Mouse (Mus musculus): Measurements from ENCODE around the gene Pigk. TPM values are rescaled to one million over a fixed set of nuclear protein-coding genes. Genes with fewer than 3 reads are reported as not detected.
A peak's percentile ranks its signal among the peaks of the same experiment; 100 is the strongest.

The Pigk gene
- polyA plus RNA-seq, 1 experiment from 2014 or later = 55.8 TPM

DNA sequence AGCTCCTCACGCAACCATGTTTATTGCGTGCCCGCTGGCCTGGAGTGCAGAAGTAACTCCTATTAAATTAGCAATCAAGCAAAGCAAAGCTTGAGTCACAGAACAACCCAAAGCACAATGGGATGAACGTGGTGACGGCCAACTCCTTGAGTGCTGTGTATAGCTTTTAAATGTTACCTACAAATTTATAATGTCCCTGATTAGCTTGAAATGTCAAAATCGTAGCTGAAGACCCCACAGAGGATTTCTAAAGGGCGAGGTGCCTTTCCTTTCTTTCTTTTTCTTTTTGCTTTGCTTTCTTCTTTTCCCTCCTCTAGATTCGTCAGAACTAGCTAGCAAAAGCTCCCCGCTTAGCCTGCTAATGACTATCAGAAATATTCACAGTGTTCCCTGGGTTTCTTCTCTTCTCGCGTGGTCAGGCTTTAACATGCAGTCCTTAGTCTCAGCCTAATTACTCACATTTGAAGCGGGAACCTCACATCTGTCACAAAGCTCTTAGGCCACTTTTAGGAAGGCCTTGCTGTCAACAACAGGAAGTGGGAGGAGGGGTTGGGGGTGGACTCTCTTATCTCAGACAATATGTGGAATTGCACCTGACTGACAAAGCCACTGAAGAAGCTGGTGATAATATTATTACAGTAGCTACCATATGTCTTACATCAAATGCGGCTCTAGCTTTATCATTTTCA, 214.5 kb downstream of the Pigk start:
- no peak overlapping the region for H3K4me2 ChIP-seq (ENCODE audit: low read depth, low read length)
- no peaks in the 10 kb centered on the region for H3K27me3 ChIP-seq (replicated peaks; ENCODE audit: control insufficient read depth, insufficient read depth, low read length)
- H3K9ac ChIP-seq (ENCODE audit: low read depth, low read length) = no peak overlapping the region
- DNase-seq (ENCODE audit: low spot score) (peak; percentile 41), ATAC-seq (ENCODE audit: low read depth) (no peak)
- no peaks in the 10 kb centered on the region for H3K4me1 ChIP-seq (ENCODE audit: control insufficient read depth, insufficient read depth, low read length)
- H3K4me3 ChIP-seq (ENCODE audit: low read depth, low read length) = no peak overlapping the region
- no peaks in the 10 kb centered on the region for H3K9me3 ChIP-seq (ENCODE audit: control insufficient read depth, low read length)
- 60% methylated on average over 13 of the region's 13 CpGs for WGBS
- no peaks in the 10 kb centered on the region for H3K36me3 ChIP-seq (ENCODE audit: control insufficient read depth, insufficient read depth, low read length)
- no peak overlapping the region for H3K27ac ChIP-seq (replicated peaks; ENCODE audit: low read depth, low read length)

GRCm38 (mm10) chr3:152929256-152929787, 215.4 kb downstream of the Pigk start:
- Histone ChIP-seq H3K4me3 (ENCODE audit: low read depth, low read length) (no peak overlapping the region), H3K36me3 (ENCODE audit: control insufficient read depth, insufficient read depth, low read length) (no peaks in the 10 kb centered on the region), H3K9ac (ENCODE audit: low read depth, low read length) (no peak overlapping the region), H3K4me2 (ENCODE audit: low read depth, low read length) (peak overlapping the region; percentile 20; the same call in 1 of the 2 replicates), H3K9me3 (ENCODE audit: control insufficient read depth, low read length) (no peaks in the 10 kb centered on the region), H3K27ac (replicated peaks; ENCODE audit: low read depth, low read length) (no peak overlapping the region), H3K27me3 (replicated peaks; ENCODE audit: control insufficient read depth, insufficient read depth, low read length) (no peaks in the 10 kb centered on the region), H3K4me1 (ENCODE audit: control insufficient read depth, insufficient read depth, low read length) (no peaks in the 10 kb centered on the region)
- 55% methylated on average over 10 of the region's 10 CpGs for WGBS
- no peak for DNase-seq (ENCODE audit: low spot score)
- ATAC-seq (ENCODE audit: low read depth) = peak; percentile 60; the same call in 1 of the 2 replicates

- Histone ChIP-seq H3K9me3 (ENCODE audit: control insufficient read depth, low read length) (no peaks in the 10 kb centered on the region), H3K27ac (replicated peaks; ENCODE audit: low read depth, low read length) (no peak overlapping the region), H3K9ac (ENCODE audit: low read depth, low read length) (no peak overlapping the region), H3K4me3 (ENCODE audit: low read depth, low read length) (no peak overlapping the region), H3K36me3 (ENCODE audit: control insufficient read depth, insufficient read depth, low read length) (no peaks in the 10 kb centered on the region), H3K4me2 (ENCODE audit: low read depth, low read length) (0 out of 2 replicates have a peak overlapping the region, but pooled peaks have one; percentile 20), H3K4me1 (ENCODE audit: control insufficient read depth, insufficient read depth, low read length) (no peaks in the 10 kb centered on the region), H3K27me3 (replicated peaks; ENCODE audit: control insufficient read depth, insufficient read depth, low read length) (no peaks in the 10 kb centered on the region)
- 77% methylated on average over 7 of the region's 7 CpGs for WGBS
- DNase-seq (ENCODE audit: low spot score) (no peak), ATAC-seq (ENCODE audit: low read depth) (peak; percentile 84)
These were observed 215.9 kb downstream of the Pigk start for GRCm38 (mm10) chr3:152929788-152930281.

- H3K36me3 ChIP-seq (ENCODE audit: control insufficient read depth, insufficient read depth, low read length) = no peaks in the 10 kb centered on the region
- DNase-seq (ENCODE audit: low spot score) (no peak), ATAC-seq (ENCODE audit: low read depth) (no peak)
- 88% methylated on average over 3 of the region's 3 CpGs for WGBS
- H3K4me1 ChIP-seq (ENCODE audit: control insufficient read depth, insufficient read depth, low read length) = no peaks in the 10 kb centered on the region
- H3K27ac ChIP-seq (replicated peaks; ENCODE audit: low read depth, low read length) = no peak overlapping the region
- no peak overlapping the region for H3K9ac ChIP-seq (ENCODE audit: low read depth, low read length)
- no peak overlapping the region for H3K4me3 ChIP-seq (ENCODE audit: low read depth, low read length)
- H3K4me2 ChIP-seq (ENCODE audit: low read depth, low read length) = no peak overlapping the region
- no peaks in the 10 kb centered on the region for H3K27me3 ChIP-seq (replicated peaks; ENCODE audit: control insufficient read depth, insufficient read depth, low read length)
- no peaks in the 10 kb centered on the region for H3K9me3 ChIP-seq (ENCODE audit: control insufficient read depth, low read length)
These were observed 217.5 kb downstream of the Pigk start for GRCm38 (mm10) chr3:152931354-152931753.

GRCm38 (mm10) chr3:152932096-152932495, 218.2 kb downstream of the Pigk start:
- H3K9me3 ChIP-seq (ENCODE audit: control insufficient read depth, low read length) = no peaks in the 10 kb centered on the region
- H3K4me3 ChIP-seq (ENCODE audit: low read depth, low read length) = no peak overlapping the region
- no peak overlapping the region for H3K4me2 ChIP-seq (ENCODE audit: low read depth, low read length)
- H3K27me3 ChIP-seq (replicated peaks; ENCODE audit: control insufficient read depth, insufficient read depth, low read length) = no peaks in the 10 kb centered on the region
- H3K27ac ChIP-seq (replicated peaks; ENCODE audit: low read depth, low read length) = no peak overlapping the region
- no peaks in the 10 kb centered on the region for H3K36me3 ChIP-seq (ENCODE audit: control insufficient read depth, insufficient read depth, low read length)
- 69% methylated on average over 4 of the region's 4 CpGs for WGBS
- no peak overlapping the region for H3K9ac ChIP-seq (ENCODE audit: low read depth, low read length)
- no peaks in the 10 kb centered on the region for H3K4me1 ChIP-seq (ENCODE audit: control insufficient read depth, insufficient read depth, low read length)
- DNase-seq (ENCODE audit: low spot score) (no peak), ATAC-seq (ENCODE audit: low read depth) (no peak)

GRCm38 (mm10) chr3:152932544-152932943, 218.6 kb downstream of the Pigk start:
- no peaks in the 10 kb centered on the region for H3K9me3 ChIP-seq (ENCODE audit: control insufficient read depth, low read length)
- H3K4me1 ChIP-seq (ENCODE audit: control insufficient read depth, insufficient read depth, low read length) = no peaks in the 10 kb centered on the region
- no peaks in the 10 kb centered on the region for H3K27me3 ChIP-seq (replicated peaks; ENCODE audit: control insufficient read depth, insufficient read depth, low read length)
- H3K27ac ChIP-seq (replicated peaks; ENCODE audit: low read depth, low read length) = no peak overlapping the region
- H3K9ac ChIP-seq (ENCODE audit: low read depth, low read length) = no peak overlapping the region
- no peak overlapping the region for H3K4me2 ChIP-seq (ENCODE audit: low read depth, low read length)
- no peak overlapping the region for H3K4me3 ChIP-seq (ENCODE audit: low read depth, low read length)
- DNase-seq (ENCODE audit: low spot score) = no peak
- no peak for ATAC-seq (ENCODE audit: low read depth)
- 86% methylated on average over 2 of the region's 2 CpGs for WGBS
- H3K36me3 ChIP-seq (ENCODE audit: control insufficient read depth, insufficient read depth, low read length) = no peaks in the 10 kb centered on the region

DNA sequence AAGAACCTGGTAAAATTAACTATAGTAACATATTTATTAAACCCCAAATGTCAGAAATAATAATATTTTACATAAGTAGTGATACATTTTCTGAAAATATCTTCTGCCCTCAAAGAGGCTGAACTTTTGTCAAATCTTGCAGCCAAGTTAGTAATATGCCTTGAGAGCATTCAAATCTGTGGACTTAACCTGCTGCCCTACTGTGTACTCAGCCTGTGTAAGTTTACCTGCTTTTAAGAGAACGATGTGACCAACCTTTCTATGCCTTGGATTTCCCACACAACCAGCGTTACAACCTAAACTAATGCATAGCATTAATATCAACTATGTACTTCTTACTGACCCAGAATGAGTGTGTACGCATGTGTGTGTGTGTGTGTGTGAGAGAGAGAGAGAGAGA, 219.8 kb downstream of the Pigk start:
- Histone ChIP-seq H3K36me3 (ENCODE audit: control insufficient read depth, insufficient read depth, low read length) (no peaks in the 10 kb centered on the region), H3K27me3 (replicated peaks; ENCODE audit: control insufficient read depth, insufficient read depth, low read length) (no peaks in the 10 kb centered on the region), H3K4me3 (ENCODE audit: low read depth, low read length) (no peak overlapping the region), H3K9me3 (ENCODE audit: control insufficient read depth, low read length) (no peaks in the 10 kb centered on the region), H3K9ac (ENCODE audit: low read depth, low read length) (no peak overlapping the region), H3K4me2 (ENCODE audit: low read depth, low read length) (no peak overlapping the region), H3K27ac (replicated peaks; ENCODE audit: low read depth, low read length) (no peak overlapping the region), H3K4me1 (ENCODE audit: control insufficient read depth, insufficient read depth, low read length) (no peaks in the 10 kb centered on the region)
- 95% methylated on average over 3 of the region's 3 CpGs for WGBS
- ATAC-seq (ENCODE audit: low read depth) (no peak), DNase-seq (ENCODE audit: low spot score) (no peak)

DNA sequence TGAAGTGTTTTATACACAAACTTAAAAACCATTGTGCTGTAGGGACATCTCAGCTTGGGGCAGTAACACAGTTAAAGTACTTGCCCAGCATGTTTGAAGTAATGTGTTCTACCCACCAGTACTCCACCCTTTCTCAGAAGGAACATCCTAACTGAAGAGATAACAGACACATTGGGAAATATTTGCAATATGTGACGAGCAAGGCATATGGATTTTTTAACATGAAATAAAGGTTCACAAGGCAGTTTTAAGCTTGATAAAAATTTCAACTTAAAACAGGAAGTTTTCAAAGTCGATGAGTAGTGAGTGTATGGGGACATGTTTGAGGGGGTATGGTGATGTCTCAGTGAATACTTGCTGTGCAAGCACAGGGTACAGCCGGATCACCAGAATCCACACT, 222.4 kb downstream of the Pigk start:
- ATAC-seq (ENCODE audit: low read depth) (no peak), DNase-seq (ENCODE audit: low spot score) (no peak)
- 92% methylated on average over 3 of the region's 3 CpGs for WGBS
- Histone ChIP-seq H3K36me3 (ENCODE audit: control insufficient read depth, insufficient read depth, low read length) (no peaks in the 10 kb centered on the region), H3K4me1 (ENCODE audit: control insufficient read depth, insufficient read depth, low read length) (no peaks in the 10 kb centered on the region), H3K9ac (ENCODE audit: low read depth, low read length) (no peak overlapping the region), H3K4me2 (ENCODE audit: low read depth, low read length) (no peak overlapping the region), H3K9me3 (ENCODE audit: control insufficient read depth, low read length) (no peaks in the 10 kb centered on the region), H3K27me3 (replicated peaks; ENCODE audit: control insufficient read depth, insufficient read depth, low read length) (no peaks in the 10 kb centered on the region), H3K4me3 (ENCODE audit: low read depth, low read length) (no peak overlapping the region), H3K27ac (replicated peaks; ENCODE audit: low read depth, low read length) (no peak overlapping the region)

DNA sequence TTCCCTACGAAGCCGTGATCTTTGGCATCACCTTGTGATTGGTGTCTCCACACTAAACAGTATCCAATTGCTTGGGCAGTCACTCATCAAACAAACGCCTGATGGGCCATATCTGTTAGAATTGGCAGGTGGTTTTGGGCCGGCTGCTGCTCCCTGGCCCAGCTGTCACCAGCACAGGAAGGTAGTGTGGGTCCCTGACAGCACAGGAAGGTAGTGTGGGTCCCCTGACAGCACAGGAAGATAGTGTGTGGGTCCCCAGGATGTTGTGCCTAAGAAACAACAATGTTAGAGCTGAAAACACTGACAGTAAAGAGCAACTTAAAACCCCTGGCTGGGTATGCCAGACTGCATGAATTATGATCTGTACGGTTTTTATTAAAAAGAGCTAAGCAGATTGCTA, 227.8 kb downstream of the Pigk start:
- Histone ChIP-seq H3K27me3 (replicated peaks; ENCODE audit: control insufficient read depth, insufficient read depth, low read length) (no peaks in the 10 kb centered on the region), H3K4me2 (ENCODE audit: low read depth, low read length) (no peak overlapping the region), H3K9me3 (ENCODE audit: control insufficient read depth, low read length) (no peaks in the 10 kb centered on the region), H3K9ac (ENCODE audit: low read depth, low read length) (no peak overlapping the region), H3K27ac (replicated peaks; ENCODE audit: low read depth, low read length) (no peak overlapping the region), H3K4me3 (ENCODE audit: low read depth, low read length) (no peak overlapping the region), H3K4me1 (ENCODE audit: control insufficient read depth, insufficient read depth, low read length) (no peaks in the 10 kb centered on the region), H3K36me3 (ENCODE audit: control insufficient read depth, insufficient read depth, low read length) (no peaks in the 10 kb centered on the region)
- no peak for DNase-seq (ENCODE audit: low spot score)
- 73% methylated on average over 5 of the region's 5 CpGs for WGBS
- ATAC-seq (ENCODE audit: low read depth) = no peak
